Mouse (Mus musculus): ENCODE measurements around the gene Npas1. TPM values are rescaled to one million over a fixed set of nuclear protein-coding genes. Genes with fewer than 3 reads are reported as not detected.

Npas1 gene
- 0.18 and 0.22 TPM in 2 replicates for polyA plus RNA-seq (2014; fragmentation: Nextera tagmentation; extraction: Ambion mirVana)

- Histone ChIP-seq H3K27ac (ENCODE audit: low read depth, low read length) (no peak within 1 kb of the TSS), H3K27me3 (replicated peaks; ENCODE audit: control insufficient read depth, insufficient read depth, low read length) (peaks cover 53% of the 10 kb centered on the region), H3K4me2 (peak within 1 kb of the TSS; percentile 57), H3K9me3 (ENCODE audit: control insufficient read depth, low read length) (no peaks in the 10 kb centered on the region), H3K4me1 (replicated peaks; ENCODE audit: control insufficient read depth, insufficient read depth, low read length) (peaks cover 9% of the 10 kb centered on the region), H3K4me3 (ENCODE audit: low read depth, low read length) (peak within 1 kb of the TSS; percentile 34), H3K36me3 (ENCODE audit: control insufficient read depth, insufficient read depth, low read length) (no peaks in the 10 kb centered on the region), H3K9ac (ENCODE audit: low read depth, low read length) (no peak within 1 kb of the TSS)
- WGBS = 83% methylated on average over 8 of the region's 8 CpGs
- DNase-seq (ENCODE audit: low spot score) = no peak
- ATAC-seq (replicated peaks; ENCODE audit: low FRiP score) = no peak
Observed at GRCm38 (mm10) chr7:16477628-16478027, at the start of gene Npas1. Gene Npas1, minus strand, starts transcription at chr7:16477728.

GRCm38 (mm10) chr7:16525995-16526394, 48.5 kb upstream of the Npas1 start:
- no peak for DNase-seq (ENCODE audit: low spot score)
- no peak overlapping the region for H3K27ac ChIP-seq (ENCODE audit: low read depth, low read length)
- H3K27me3 ChIP-seq (replicated peaks; ENCODE audit: control insufficient read depth, insufficient read depth, low read length) = no peaks in the 10 kb centered on the region
- no peak for ATAC-seq (replicated peaks; ENCODE audit: low FRiP score)
- H3K4me1 ChIP-seq (replicated peaks; ENCODE audit: control insufficient read depth, insufficient read depth, low read length) = no peaks in the 10 kb centered on the region
- H3K36me3 ChIP-seq (ENCODE audit: control insufficient read depth, insufficient read depth, low read length) = no peaks in the 10 kb centered on the region
- no peaks in the 10 kb centered on the region for H3K9me3 ChIP-seq (ENCODE audit: control insufficient read depth, low read length)
- 88% methylated on average over 2 of the region's 2 CpGs for WGBS
- H3K4me2 ChIP-seq = no peak overlapping the region
- no peak overlapping the region for H3K9ac ChIP-seq (ENCODE audit: low read depth, low read length)
- H3K4me3 ChIP-seq (ENCODE audit: low read depth, low read length) = no peak overlapping the region

- Histone ChIP-seq H3K9ac (ENCODE audit: low read depth, low read length) (no peak overlapping the region), H3K4me3 (ENCODE audit: low read depth, low read length) (no peak overlapping the region), H3K27me3 (replicated peaks; ENCODE audit: control insufficient read depth, insufficient read depth, low read length) (no peaks in the 10 kb centered on the region), H3K4me2 (no peak overlapping the region), H3K36me3 (ENCODE audit: control insufficient read depth, insufficient read depth, low read length) (no peaks in the 10 kb centered on the region), H3K9me3 (ENCODE audit: control insufficient read depth, low read length) (no peaks in the 10 kb centered on the region), H3K27ac (ENCODE audit: low read depth, low read length) (no peak overlapping the region), H3K4me1 (replicated peaks; ENCODE audit: control insufficient read depth, insufficient read depth, low read length) (no peaks in the 10 kb centered on the region)
- DNase-seq (ENCODE audit: low spot score) (no peak), ATAC-seq (replicated peaks; ENCODE audit: low FRiP score) (no peak)
- WGBS = 90% methylated on average over 3 of the region's 3 CpGs
Observed at GRCm38 (mm10) chr7:16525448-16525847, 47.9 kb upstream of the Npas1 start.

- 79% methylated on average over 2 of the region's 2 CpGs for WGBS
- no peak for ATAC-seq (replicated peaks; ENCODE audit: low FRiP score)
- no peak overlapping the region for H3K27ac ChIP-seq (ENCODE audit: low read depth, low read length)
Observed at GRCm38 (mm10) chr7:16524308-16524707, 46.8 kb upstream of the Npas1 start.

GRCm38 (mm10) chr7:16519310-16519709, 41.8 kb upstream of the Npas1 start:
- 89% methylated on average over 2 of the region's 2 CpGs for WGBS
- H3K4me2 ChIP-seq = no peak overlapping the region
- no peak overlapping the region for H3K9ac ChIP-seq (ENCODE audit: low read depth, low read length)
- H3K36me3 ChIP-seq (ENCODE audit: control insufficient read depth, insufficient read depth, low read length) = peaks cover 3% of the 10 kb centered on the region; the same call in 1 of the 2 replicates
- no peaks in the 10 kb centered on the region for H3K4me1 ChIP-seq (replicated peaks; ENCODE audit: control insufficient read depth, insufficient read depth, low read length)
- DNase-seq (ENCODE audit: low spot score) (no peak), ATAC-seq (replicated peaks; ENCODE audit: low FRiP score) (no peak)
- H3K4me3 ChIP-seq (ENCODE audit: low read depth, low read length) = no peak overlapping the region
- H3K9me3 ChIP-seq (ENCODE audit: control insufficient read depth, low read length) = no peaks in the 10 kb centered on the region
- no peaks in the 10 kb centered on the region for H3K27me3 ChIP-seq (replicated peaks; ENCODE audit: control insufficient read depth, insufficient read depth, low read length)
- no peak overlapping the region for H3K27ac ChIP-seq (ENCODE audit: low read depth, low read length)

More at GRCm38 (mm10) chr7:16524308-16524707, 46.8 kb upstream of the Npas1 start:
- no peaks in the 10 kb centered on the region for H3K27me3 ChIP-seq (replicated peaks; ENCODE audit: control insufficient read depth, insufficient read depth, low read length)
- H3K9me3 ChIP-seq (ENCODE audit: control insufficient read depth, low read length) = no peaks in the 10 kb centered on the region
- no peaks in the 10 kb centered on the region for H3K36me3 ChIP-seq (ENCODE audit: control insufficient read depth, insufficient read depth, low read length)
- no peak overlapping the region for H3K4me2 ChIP-seq
- no peak overlapping the region for H3K4me3 ChIP-seq (ENCODE audit: low read depth, low read length)
- no peak overlapping the region for H3K9ac ChIP-seq (ENCODE audit: low read depth, low read length)
- DNase-seq (ENCODE audit: low spot score) = no peak
- H3K4me1 ChIP-seq (replicated peaks; ENCODE audit: control insufficient read depth, insufficient read depth, low read length) = no peaks in the 10 kb centered on the region

GRCm38 (mm10) chr7:16517198-16517597, 39.7 kb upstream of the Npas1 start:
- no peak for ATAC-seq (replicated peaks; ENCODE audit: low FRiP score)
- 88% methylated on average over 5 of the region's 5 CpGs for WGBS
- Histone ChIP-seq H3K36me3 (ENCODE audit: control insufficient read depth, insufficient read depth, low read length) (peaks cover 4% of the 10 kb centered on the region; the same call in 1 of the 2 replicates), H3K4me1 (replicated peaks; ENCODE audit: control insufficient read depth, insufficient read depth, low read length) (no peaks in the 10 kb centered on the region), H3K27ac (ENCODE audit: low read depth, low read length) (no peak overlapping the region), H3K9ac (ENCODE audit: low read depth, low read length) (no peak overlapping the region), H3K27me3 (replicated peaks; ENCODE audit: control insufficient read depth, insufficient read depth, low read length) (no peaks in the 10 kb centered on the region), H3K4me3 (ENCODE audit: low read depth, low read length) (no peak overlapping the region), H3K4me2 (no peak overlapping the region), H3K9me3 (ENCODE audit: control insufficient read depth, low read length) (no peaks in the 10 kb centered on the region)
- DNase-seq (ENCODE audit: low spot score) = no peak

GRCm38 (mm10) chr7:16507284-16507683, 29.8 kb upstream of the Npas1 start:
- no peaks in the 10 kb centered on the region for H3K27me3 ChIP-seq (replicated peaks; ENCODE audit: control insufficient read depth, insufficient read depth, low read length)
- DNase-seq (ENCODE audit: low spot score) (no peak), ATAC-seq (replicated peaks; ENCODE audit: low FRiP score) (0 out of 2 replicates have a peak, but pooled peaks have one; percentile 18)
- H3K9me3 ChIP-seq (ENCODE audit: control insufficient read depth, low read length) = no peaks in the 10 kb centered on the region
- H3K27ac ChIP-seq (ENCODE audit: low read depth, low read length) = no peak overlapping the region
- no peak overlapping the region for H3K9ac ChIP-seq (ENCODE audit: low read depth, low read length)
- H3K36me3 ChIP-seq (ENCODE audit: control insufficient read depth, insufficient read depth, low read length) = peaks cover 21% of the 10 kb centered on the region
- H3K4me2 ChIP-seq = no peak overlapping the region
- WGBS = 15% methylated on average over 3 of the region's 3 CpGs
- H3K4me1 ChIP-seq (replicated peaks; ENCODE audit: control insufficient read depth, insufficient read depth, low read length) = no peaks in the 10 kb centered on the region
- H3K4me3 ChIP-seq (ENCODE audit: low read depth, low read length) = no peak overlapping the region

- Histone ChIP-seq H3K27ac (ENCODE audit: low read depth, low read length) (no peak overlapping the region), H3K36me3 (ENCODE audit: control insufficient read depth, insufficient read depth, low read length) (peaks cover 18% of the 10 kb centered on the region)
- WGBS = 81% methylated on average over 3 of the region's 3 CpGs
Observed at GRCm38 (mm10) chr7:16505226-16505593, 27.7 kb upstream of the Npas1 start.

GRCm38 (mm10) chr7:16504573-16505225, 27.2 kb upstream of the Npas1 start:
- Histone ChIP-seq H3K36me3 (ENCODE audit: control insufficient read depth, insufficient read depth, low read length) (peaks cover 18% of the 10 kb centered on the region), H3K27ac (ENCODE audit: low read depth, low read length) (no peak overlapping the region), H3K4me2 (no peak overlapping the region), H3K4me3 (ENCODE audit: low read depth, low read length) (no peak overlapping the region), H3K9me3 (ENCODE audit: control insufficient read depth, low read length) (no peaks in the 10 kb centered on the region), H3K4me1 (replicated peaks; ENCODE audit: control insufficient read depth, insufficient read depth, low read length) (no peaks in the 10 kb centered on the region), H3K9ac (ENCODE audit: low read depth, low read length) (no peak overlapping the region), H3K27me3 (replicated peaks; ENCODE audit: control insufficient read depth, insufficient read depth, low read length) (no peaks in the 10 kb centered on the region)
- DNase-seq (ENCODE audit: low spot score) = no peak
- WGBS = 85% methylated on average over 2 of the region's 2 CpGs
- ATAC-seq (replicated peaks; ENCODE audit: low FRiP score) = peak; percentile 41; the same call in 1 of the 2 replicates

More at GRCm38 (mm10) chr7:16505226-16505593, 27.7 kb upstream of the Npas1 start:
- ATAC-seq (replicated peaks; ENCODE audit: low FRiP score) = no peak
- H3K4me2 ChIP-seq = no peak overlapping the region
- no peaks in the 10 kb centered on the region for H3K9me3 ChIP-seq (ENCODE audit: control insufficient read depth, low read length)
- no peaks in the 10 kb centered on the region for H3K4me1 ChIP-seq (replicated peaks; ENCODE audit: control insufficient read depth, insufficient read depth, low read length)
- no peak overlapping the region for H3K9ac ChIP-seq (ENCODE audit: low read depth, low read length)
- DNase-seq (ENCODE audit: low spot score) = no peak
- no peaks in the 10 kb centered on the region for H3K27me3 ChIP-seq (replicated peaks; ENCODE audit: control insufficient read depth, insufficient read depth, low read length)
- H3K4me3 ChIP-seq (ENCODE audit: low read depth, low read length) = no peak overlapping the region

Data from liver, embryonic 11.5 days (tissue).